Mouse (Mus musculus): ENCODE measurements around the gene Gm3238.
"Not testable (repeated sequence)": the region's sequence is repeated elsewhere in the genome, so short reads cannot be mapped to it uniquely, and the experiment has no call there.

Gene Gm3238

DNA sequence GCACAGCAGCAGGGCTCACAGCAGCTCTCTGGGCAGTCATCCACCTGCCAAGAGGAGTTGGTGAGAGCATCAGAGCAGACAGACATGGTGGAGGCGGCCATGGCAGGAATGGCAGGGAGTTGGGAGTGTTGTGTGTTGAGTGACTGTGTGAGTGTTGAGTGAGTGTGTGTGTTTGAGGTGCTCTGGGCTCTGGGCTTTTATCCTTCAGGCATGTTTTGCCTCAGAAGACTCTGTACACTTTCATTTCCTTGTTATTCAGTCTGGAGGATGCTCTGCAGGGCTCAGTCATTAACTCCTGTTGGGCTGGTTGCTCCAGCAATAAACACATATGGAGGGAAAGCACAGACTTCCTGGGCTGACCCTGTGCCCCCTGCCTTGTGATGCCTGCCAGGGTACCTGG, at the start of gene Gm3238:
Gene Gm3238 (minus strand): TSS at position 101 of the 400 bp plus-strand sequence.
- DNase-seq (ENCODE audit: low spot score): not testable (repeated sequence)

GRCm38 (mm10) chr10:77819203-77819602, 48.1 kb upstream of the Gm3238 start:
- no peak for DNase-seq (ENCODE audit: low spot score)

- DNase-seq (ENCODE audit: low spot score): no peak
These were observed 47.4 kb upstream of the Gm3238 start for GRCm38 (mm10) chr10:77818523-77818922.

DNA sequence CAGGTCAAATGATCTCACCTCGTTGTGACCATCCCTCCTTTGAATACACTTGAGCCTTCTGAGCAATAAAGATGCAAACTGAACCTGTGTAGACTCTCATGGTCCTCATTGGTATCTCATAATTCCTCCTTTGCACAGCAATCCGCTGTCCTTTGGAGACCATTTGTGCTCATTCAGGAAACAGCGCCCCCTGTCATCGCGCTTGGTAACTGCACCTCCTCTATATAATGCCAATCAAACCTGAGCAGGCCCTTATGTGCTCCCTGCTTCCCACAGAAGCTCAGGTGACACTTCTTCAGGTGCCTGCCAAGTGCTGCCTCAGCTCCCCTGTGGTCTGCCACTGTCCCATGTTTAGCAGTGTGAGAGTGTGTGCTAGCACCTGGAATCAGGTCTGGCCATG, 44.4 kb upstream of the Gm3238 start:
- DNase-seq (ENCODE audit: low spot score): peak; percentile 51

DNA sequence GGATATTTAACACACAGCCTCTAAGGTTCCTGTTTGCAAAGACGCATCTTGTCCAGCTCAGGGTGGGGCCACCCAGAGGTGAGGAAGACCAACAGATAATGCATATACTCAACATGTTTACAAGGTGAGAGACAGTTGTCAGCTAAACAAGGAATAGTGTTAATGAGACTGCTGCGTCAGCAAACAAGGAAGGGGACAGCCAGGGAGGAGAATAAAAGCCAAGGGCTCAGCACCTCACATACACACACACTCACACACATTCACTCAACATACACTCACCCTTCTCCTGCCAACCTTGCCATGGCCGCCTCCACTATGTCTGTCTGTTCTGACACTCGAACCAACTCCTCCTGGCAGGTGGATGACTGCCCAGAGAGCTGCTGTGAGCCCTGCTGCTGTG, 43.3 kb upstream of the Gm3238 start, which contains the start of gene Gm2696:
Gene Gm2696 (plus strand): TSS at position 301 of the 400 bp plus-strand sequence.
- no peak for DNase-seq (ENCODE audit: low spot score)

GRCm38 (mm10) chr10:77811743-77812142, 40.6 kb upstream of the Gm3238 start, which contains the start of gene Gm9507:
Gene Gm9507 (minus strand): TSS chr10:77811843.
- DNase-seq (ENCODE audit: low spot score): no peak

GRCm38 (mm10) chr10:77804095-77804494, 33.0 kb upstream of the Gm3238 start:
- DNase-seq (ENCODE audit: low spot score): no peak

DNA sequence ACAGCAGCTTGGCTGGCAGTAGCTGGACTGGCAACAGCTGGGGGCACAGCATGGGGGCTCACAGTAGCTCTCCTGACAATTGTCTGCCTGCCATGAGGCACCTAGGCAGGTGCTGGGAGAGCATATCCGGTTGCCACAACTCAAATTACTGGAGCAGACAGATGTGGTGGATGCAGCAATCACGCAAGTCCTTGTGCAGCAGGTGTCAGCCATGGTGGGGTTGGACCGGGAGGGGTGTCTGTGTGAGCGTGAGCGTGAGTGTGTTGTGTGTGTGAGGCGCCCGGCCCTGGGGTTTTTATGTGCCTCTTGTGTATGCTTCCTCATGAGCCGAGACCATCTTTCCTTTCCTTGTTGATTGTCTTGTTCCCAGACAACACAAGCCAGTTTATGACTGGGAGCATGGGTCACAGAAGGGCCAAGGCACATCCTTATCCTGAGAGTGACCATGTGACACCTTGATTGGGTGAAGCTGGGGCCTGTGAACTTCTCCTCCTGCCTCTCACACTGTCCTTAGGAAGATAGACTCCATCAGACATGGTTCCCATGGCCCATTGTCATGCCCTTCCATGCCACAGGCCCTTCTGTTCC, 27.9 kb upstream of the Gm3238 start, which contains the start of gene Gm19668:
Gene Gm19668 (minus strand): TSS at position 213 of the 588 bp plus-strand sequence.
- DNase-seq (ENCODE audit: low spot score): no peak

DNA sequence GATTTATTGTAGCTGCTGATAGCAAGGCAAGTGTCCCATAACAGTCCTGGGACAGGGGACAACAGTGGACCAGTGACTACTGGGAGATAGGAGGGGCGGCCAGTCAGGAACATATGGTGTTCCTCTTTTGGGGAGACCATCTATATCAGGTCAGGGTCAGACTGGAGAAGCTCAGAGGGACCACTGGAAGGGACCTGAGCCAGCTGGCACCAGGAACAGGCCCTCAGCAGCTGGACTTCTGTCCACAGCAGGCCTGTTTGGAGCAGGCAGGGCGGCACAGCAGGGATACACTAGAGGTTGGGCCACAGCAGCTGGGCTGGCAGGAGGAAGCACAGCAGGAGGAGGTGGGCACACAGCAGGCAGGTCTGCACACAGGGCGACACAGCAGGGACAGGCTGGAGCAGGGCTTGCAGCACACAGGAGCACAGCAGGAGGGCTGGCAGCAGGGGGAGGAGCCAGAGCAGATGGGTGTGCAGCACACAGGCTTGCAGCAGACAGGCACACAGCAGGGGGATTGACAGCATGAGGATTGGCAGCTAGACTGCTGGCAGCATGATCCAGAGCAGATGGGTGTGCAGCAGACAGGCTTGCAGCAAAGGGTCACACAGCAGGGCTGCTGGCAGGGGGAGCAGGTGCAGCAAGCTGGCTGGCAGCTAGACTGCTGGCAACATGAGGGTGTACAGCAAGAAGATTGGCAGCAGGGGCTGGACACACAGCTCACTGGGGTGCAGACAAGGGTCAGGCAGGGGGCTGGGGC, 27.2 kb upstream of the Gm3238 start:
- not testable (repeated sequence) for DNase-seq (ENCODE audit: low spot score)

- peak; percentile 9 for DNase-seq (ENCODE audit: low spot score)
These were observed 26.6 kb upstream of the Gm3238 start for GRCm38 (mm10) chr10:77797677-77798076.

DNA sequence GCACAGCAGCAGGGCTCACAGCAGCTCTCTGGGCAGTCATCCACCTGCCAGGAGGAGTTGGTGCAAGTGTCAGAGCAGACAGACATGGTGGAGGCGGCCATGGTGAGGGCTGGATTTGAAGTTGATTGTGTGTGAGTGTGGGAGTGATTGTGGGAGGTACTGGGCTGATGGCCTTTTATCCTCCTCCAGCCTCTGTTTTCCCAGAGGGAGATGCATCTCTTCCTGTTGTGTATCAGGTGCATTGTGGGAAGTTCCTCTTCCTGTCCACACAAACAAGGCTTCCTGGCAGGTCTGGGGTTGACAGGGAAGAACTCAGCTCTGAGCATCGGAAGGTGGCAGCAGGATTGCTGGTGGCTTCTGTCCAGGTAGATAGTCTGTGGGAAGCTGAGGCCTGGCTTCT, 23.9 kb upstream of the Gm3238 start, which contains the start of gene Gm9639:
Gene Gm9639 (minus strand): TSS at position 101 of the 400 bp plus-strand sequence.
- no peak for DNase-seq (ENCODE audit: low spot score)

DNA sequence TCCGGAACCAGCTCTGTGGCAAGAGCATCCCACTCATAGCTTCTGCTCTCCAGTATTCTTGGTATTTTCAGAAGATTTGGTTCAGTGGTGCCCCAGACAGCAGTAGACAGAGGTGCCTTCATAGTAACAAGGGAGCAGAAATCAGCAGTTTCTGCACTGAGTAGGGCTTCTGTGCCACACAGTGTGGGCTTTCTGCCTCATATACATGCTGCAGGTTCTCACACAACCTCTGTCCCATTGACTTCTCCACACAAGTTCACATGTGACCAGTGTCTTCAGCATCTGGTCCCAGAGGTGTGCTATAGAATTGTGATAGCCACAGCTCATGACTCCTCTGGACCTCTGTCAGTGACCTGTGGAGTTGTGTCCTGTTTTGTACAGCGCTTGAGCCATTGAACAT, 17.5 kb upstream of the Gm3238 start:
- no peak for DNase-seq (ENCODE audit: low spot score)

GRCm38 (mm10) chr10:77787876-77788275, 16.8 kb upstream of the Gm3238 start, which contains the start of gene Gm7137:
Gene Gm7137 (minus strand): TSS chr10:77788200.
- DNase-seq (ENCODE audit: low spot score): not testable (repeated sequence)

DNA sequence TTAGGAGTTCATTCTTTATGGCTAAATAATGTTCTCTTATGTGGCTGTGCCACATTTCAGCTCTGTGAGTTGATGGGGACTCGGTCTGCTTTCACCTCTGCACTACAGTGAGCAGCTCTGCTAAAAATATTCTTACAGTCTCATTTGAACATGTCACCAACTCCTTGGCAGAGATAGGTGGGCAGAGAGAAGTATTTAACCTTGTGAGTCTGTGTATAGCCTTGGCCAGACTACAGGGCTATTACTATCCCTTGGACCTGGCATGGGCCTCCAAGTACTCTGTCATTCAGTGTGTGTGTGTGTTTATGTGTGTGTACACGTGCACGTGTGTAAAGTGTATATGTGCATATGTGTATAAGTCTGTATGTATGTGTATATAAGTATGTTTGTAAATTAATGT, 12.3 kb upstream of the Gm3238 start:
- not testable (repeated sequence) for DNase-seq (ENCODE audit: low spot score)

- DNase-seq (ENCODE audit: low spot score): not testable (repeated sequence)
These were observed 11.3 kb upstream of the Gm3238 start, which contains the start of gene Gm3250 for GRCm38 (mm10) chr10:77782442-77782841. Gene Gm3250 (minus strand): TSS chr10:77782542.

DNA sequence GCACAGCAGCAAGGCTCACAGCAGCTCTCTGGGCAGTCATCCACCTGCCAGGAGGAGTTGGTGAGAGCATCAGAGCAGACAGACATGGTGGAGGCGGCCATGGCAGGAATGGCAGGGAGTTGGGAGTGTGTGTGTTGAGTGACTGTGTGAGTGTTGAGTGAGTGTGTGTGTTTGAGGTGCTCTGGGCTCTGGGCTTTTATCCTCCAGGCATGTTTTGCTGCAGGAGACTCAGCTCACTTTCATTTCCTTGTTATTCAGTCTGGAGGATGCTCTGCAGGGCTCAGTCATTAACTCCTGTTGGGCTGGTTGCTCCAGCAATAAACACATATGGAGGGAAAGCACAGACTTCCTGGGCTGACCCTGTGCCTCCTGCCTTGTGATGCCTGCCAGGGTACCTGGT, 5.7 kb upstream of the Gm3238 start, which contains the start of gene Gm7138:
Gene Gm7138 (minus strand): TSS at position 101 of the 400 bp plus-strand sequence.
- DNase-seq (ENCODE audit: low spot score): not testable (repeated sequence)

GRCm38 (mm10) chr10:77772142-77772541, 1.0 kb upstream of the Gm3238 start:
- not testable (repeated sequence) for DNase-seq (ENCODE audit: low spot score)

DNA sequence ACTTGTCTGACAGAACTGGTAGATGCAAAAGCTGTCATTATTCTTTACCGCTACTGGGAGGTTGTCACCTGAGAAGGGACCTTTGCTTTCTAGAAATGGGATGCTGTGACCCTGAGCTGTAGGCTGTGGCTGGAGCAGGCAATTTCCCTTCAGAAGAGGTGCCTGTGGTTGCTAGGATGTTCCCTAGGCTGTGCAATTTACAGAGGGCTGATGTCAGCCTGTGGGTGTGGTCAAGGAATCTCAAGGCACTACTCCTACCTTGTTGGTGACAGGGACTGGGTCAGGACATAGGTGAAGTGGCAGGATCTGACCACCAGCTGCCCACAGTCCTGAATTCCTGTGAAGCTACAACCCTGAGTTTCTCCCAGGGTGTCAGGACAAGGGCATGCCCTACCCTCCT, 1.4 kb downstream of the Gm3238 start:
- DNase-seq (ENCODE audit: low spot score): no peak

DNA sequence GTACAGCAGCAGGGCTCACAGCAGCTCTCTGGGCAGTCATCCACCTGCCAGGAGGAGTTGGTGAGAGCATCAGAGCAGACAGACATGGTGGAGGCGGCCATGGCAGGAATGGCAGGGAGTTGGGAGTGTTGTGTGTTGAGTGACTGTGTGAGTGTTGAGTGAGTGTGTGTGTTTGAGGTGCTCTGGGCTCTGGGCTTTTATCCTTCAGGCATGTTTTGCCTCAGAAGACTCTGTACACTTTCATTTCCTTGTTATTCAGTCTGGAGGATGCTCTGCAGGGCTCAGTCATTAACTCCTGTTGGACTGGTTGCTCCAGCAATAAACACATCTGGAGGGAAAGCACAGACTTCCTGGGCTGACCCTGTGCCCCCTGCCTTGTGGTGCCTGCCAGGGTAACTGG, 11.5 kb downstream of the Gm3238 start, which contains the start of gene Gm3233:
Gene Gm3233 (minus strand): TSS at position 101 of the 400 bp plus-strand sequence.
- not testable (repeated sequence) for DNase-seq (ENCODE audit: low spot score)

GRCm38 (mm10) chr10:77753448-77753847, 17.7 kb downstream of the Gm3238 start:
- no peak for DNase-seq (ENCODE audit: low spot score)

GRCm38 (mm10) chr10:77752312-77752711, 18.8 kb downstream of the Gm3238 start:
- not testable (repeated sequence) for DNase-seq (ENCODE audit: low spot score)

- not testable (repeated sequence) for DNase-seq (ENCODE audit: low spot score)
These were observed 19.9 kb downstream of the Gm3238 start, which contains the start of gene Gm9736 for GRCm38 (mm10) chr10:77751254-77751653. Gene Gm9736 (minus strand): TSS chr10:77751354.

DNA sequence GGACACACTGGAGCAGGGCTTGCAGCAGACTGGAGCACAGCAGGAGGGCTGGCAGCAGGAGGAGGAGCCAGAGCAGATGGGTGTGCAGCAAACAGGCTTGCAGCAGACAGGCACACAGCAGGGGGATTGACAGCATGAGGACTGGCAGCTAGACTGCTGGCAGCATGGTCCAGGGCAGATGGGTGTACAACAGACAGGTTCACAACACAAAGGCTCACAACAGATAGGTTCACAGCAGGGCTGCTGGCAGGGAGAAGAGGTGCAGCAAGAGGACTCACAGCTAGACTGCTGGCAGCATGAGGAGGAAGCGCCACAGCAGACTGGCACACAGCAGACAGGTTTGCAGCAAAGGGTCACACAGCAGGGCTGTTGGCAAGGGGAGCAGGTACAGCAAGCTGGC, 20.4 kb downstream of the Gm3238 start:
- DNase-seq (ENCODE audit: low spot score): not testable (repeated sequence)
